Mouse (Mus musculus): ENCODE results near the gene Rfx3. TPM values are rescaled to one million over a fixed set of nuclear protein-coding genes. Genes with fewer than 3 reads are reported as not detected.

Rfx3 gene
- polyA plus RNA-seq, 1 experiment from 2014 or later: 43.1 TPM

- Histone ChIP-seq H3K27me3 (ENCODE audit: control insufficient read depth, insufficient read depth, low read length) (no peaks in the 10 kb centered on the region), H3K4me1 (replicated peaks; ENCODE audit: control insufficient read depth, insufficient read depth, low read length) (no peaks in the 10 kb centered on the region; the same call in 1 of the 2 replicates), H3K9me3 (ENCODE audit: control insufficient read depth, low read length) (no peaks in the 10 kb centered on the region), H3K27ac (ENCODE audit: low read depth, low read length) (peak overlapping the region; percentile 100), H3K4me3 (ENCODE audit: low read depth, low read length) (peak overlapping the region; percentile 93), H3K9ac (ENCODE audit: low read depth, low read length) (peak overlapping the region; percentile 94), H3K4me2 (replicated peaks; ENCODE audit: low read depth, low read length) (peak overlapping the region; percentile 80), H3K36me3 (ENCODE audit: control insufficient read depth, insufficient read depth, low read length) (no peaks in the 10 kb centered on the region)
- ATAC-seq (ENCODE audit: low FRiP score) (no peak), DNase-seq (ENCODE audit: low spot score) (peak; percentile 77)
- 0% methylated on average over 5 of the region's 5 CpGs for WGBS
These were observed 1.2 kb downstream of the Rfx3 start for GRCm38 (mm10) chr19:28009587-28010281.

DNA sequence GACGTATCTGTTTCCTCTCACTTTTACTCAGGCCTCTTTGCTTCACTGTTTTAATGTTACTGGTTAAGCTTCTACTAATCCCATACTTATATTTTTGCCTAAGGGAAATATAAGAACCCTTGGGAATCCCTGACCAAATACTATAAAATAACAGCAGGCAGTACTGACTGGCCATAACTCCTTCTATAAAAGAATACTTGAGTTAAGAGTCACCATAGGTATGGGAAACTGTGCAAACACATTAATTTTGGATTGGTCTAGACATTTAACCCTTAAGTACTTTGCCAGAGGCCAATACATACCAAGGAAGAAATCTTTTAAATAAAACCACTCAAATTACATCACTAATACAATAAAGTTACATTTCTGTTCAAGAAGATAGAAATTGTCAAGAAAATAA, 6.8 kb downstream of the Rfx3 start:
- ATAC-seq (ENCODE audit: low FRiP score) (no peak), DNase-seq (ENCODE audit: low spot score) (no peak)
- Histone ChIP-seq H3K4me1 (replicated peaks; ENCODE audit: control insufficient read depth, insufficient read depth, low read length) (no peaks in the 10 kb centered on the region), H3K9me3 (ENCODE audit: control insufficient read depth, low read length) (no peaks in the 10 kb centered on the region), H3K4me2 (replicated peaks; ENCODE audit: low read depth, low read length) (no peak overlapping the region), H3K4me3 (ENCODE audit: low read depth, low read length) (no peak overlapping the region), H3K27ac (ENCODE audit: low read depth, low read length) (no peak overlapping the region), H3K9ac (ENCODE audit: low read depth, low read length) (no peak overlapping the region), H3K27me3 (ENCODE audit: control insufficient read depth, insufficient read depth, low read length) (no peaks in the 10 kb centered on the region), H3K36me3 (ENCODE audit: control insufficient read depth, insufficient read depth, low read length) (no peaks in the 10 kb centered on the region)
- WGBS: 82% methylated on average over 1 of the region's 1 CpGs

DNA sequence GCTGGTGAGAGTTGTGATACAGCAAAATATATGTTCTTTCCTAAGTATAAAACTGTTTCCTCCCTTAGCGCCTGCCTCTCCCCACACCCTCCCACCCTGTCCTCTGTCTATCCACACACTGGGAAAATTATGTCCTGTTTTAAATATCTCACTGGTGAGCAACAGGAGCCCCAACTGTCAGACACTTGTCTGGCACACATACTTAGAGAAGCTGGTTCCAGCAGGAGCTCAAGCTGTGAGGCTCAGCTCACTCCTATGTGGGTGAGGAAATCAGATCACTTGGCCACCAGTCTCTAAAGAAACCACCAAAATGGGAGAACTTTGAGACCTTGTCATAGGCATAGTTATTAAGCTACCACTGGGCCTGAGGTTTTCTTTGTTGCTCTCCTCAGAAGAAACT, 7.5 kb downstream of the Rfx3 start:
- H3K9me3 ChIP-seq (ENCODE audit: control insufficient read depth, low read length): no peaks in the 10 kb centered on the region
- WGBS: 83% methylated on average over 1 of the region's 1 CpGs
- DNase-seq (ENCODE audit: low spot score) (no peak), ATAC-seq (ENCODE audit: low FRiP score) (no peak)
- H3K9ac ChIP-seq (ENCODE audit: low read depth, low read length): no peak overlapping the region
- H3K27me3 ChIP-seq (ENCODE audit: control insufficient read depth, insufficient read depth, low read length): no peaks in the 10 kb centered on the region
- H3K4me2 ChIP-seq (replicated peaks; ENCODE audit: low read depth, low read length): no peak overlapping the region
- H3K4me1 ChIP-seq (replicated peaks; ENCODE audit: control insufficient read depth, insufficient read depth, low read length): no peaks in the 10 kb centered on the region
- no peaks in the 10 kb centered on the region for H3K36me3 ChIP-seq (ENCODE audit: control insufficient read depth, insufficient read depth, low read length)
- no peak overlapping the region for H3K27ac ChIP-seq (ENCODE audit: low read depth, low read length)
- H3K4me3 ChIP-seq (ENCODE audit: low read depth, low read length): no peak overlapping the region

- H3K9me3 ChIP-seq (ENCODE audit: control insufficient read depth, low read length): no peaks in the 10 kb centered on the region
- no peak overlapping the region for H3K4me3 ChIP-seq (ENCODE audit: low read depth, low read length)
- ATAC-seq (ENCODE audit: low FRiP score) (no peak), DNase-seq (ENCODE audit: low spot score) (no peak)
- H3K9ac ChIP-seq (ENCODE audit: low read depth, low read length): no peak overlapping the region
- no peaks in the 10 kb centered on the region for H3K27me3 ChIP-seq (ENCODE audit: control insufficient read depth, insufficient read depth, low read length)
- no peak overlapping the region for H3K4me2 ChIP-seq (replicated peaks; ENCODE audit: low read depth, low read length)
- no peak overlapping the region for H3K27ac ChIP-seq (ENCODE audit: low read depth, low read length)
- no peaks in the 10 kb centered on the region for H3K36me3 ChIP-seq (ENCODE audit: control insufficient read depth, insufficient read depth, low read length)
- H3K4me1 ChIP-seq (replicated peaks; ENCODE audit: control insufficient read depth, insufficient read depth, low read length): no peaks in the 10 kb centered on the region
- 90% methylated on average over 3 of the region's 3 CpGs for WGBS
These were observed 8.3 kb downstream of the Rfx3 start for GRCm38 (mm10) chr19:28002708-28003107.

DNA sequence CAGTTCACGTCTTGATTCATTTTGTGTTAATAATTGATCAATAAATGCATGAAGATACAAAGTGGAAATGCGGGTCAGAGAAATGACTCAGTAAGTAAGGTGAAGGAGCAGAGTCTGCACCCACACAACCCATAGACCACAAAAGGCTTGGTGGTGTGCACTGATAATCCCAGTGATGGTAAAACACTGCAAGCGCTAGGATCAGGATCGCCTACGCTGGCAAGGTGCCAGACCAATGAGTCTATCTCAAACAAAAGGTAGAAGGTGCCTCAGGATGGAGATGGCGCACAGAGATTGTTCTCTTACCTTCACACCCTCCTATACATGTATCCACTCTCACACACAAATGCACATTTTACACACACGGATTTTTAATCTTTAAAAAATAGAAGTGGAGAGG, 18.2 kb downstream of the Rfx3 start:
- no peaks in the 10 kb centered on the region for H3K4me1 ChIP-seq (replicated peaks; ENCODE audit: control insufficient read depth, insufficient read depth, low read length)
- no peak for ATAC-seq (ENCODE audit: low FRiP score)
- no peaks in the 10 kb centered on the region for H3K36me3 ChIP-seq (ENCODE audit: control insufficient read depth, insufficient read depth, low read length)
- DNase-seq (ENCODE audit: low spot score): no peak
- no peak overlapping the region for H3K4me2 ChIP-seq (replicated peaks; ENCODE audit: low read depth, low read length)
- no peak overlapping the region for H3K9ac ChIP-seq (ENCODE audit: low read depth, low read length)
- no peak overlapping the region for H3K4me3 ChIP-seq (ENCODE audit: low read depth, low read length)
- H3K27me3 ChIP-seq (ENCODE audit: control insufficient read depth, insufficient read depth, low read length): no peaks in the 10 kb centered on the region
- no peaks in the 10 kb centered on the region for H3K9me3 ChIP-seq (ENCODE audit: control insufficient read depth, low read length)
- WGBS: 87% methylated on average over 7 of the region's 7 CpGs
- H3K27ac ChIP-seq (ENCODE audit: low read depth, low read length): no peak overlapping the region

DNA sequence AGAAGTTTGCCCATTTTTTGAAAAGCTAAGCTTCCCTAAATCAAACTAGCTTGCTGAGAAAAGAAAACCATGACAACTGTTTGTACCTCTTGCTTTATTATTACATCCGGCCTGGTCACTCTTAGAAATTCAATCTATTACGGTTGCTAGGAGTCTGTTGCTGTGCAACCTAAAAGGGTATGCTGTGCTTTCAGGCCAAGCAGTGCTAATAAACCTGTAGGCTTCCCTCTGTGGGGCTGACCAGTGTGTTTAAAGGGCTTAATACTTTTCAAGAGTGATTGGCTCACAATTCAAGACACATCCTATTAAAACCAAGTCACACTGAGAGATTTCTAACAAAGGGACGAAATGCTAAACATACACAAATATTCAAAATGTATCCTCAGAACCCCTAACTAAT, 22.2 kb downstream of the Rfx3 start:
- Histone ChIP-seq H3K9ac (ENCODE audit: low read depth, low read length) (no peak overlapping the region), H3K9me3 (ENCODE audit: control insufficient read depth, low read length) (no peaks in the 10 kb centered on the region), H3K4me2 (replicated peaks; ENCODE audit: low read depth, low read length) (no peak overlapping the region), H3K36me3 (ENCODE audit: control insufficient read depth, insufficient read depth, low read length) (no peaks in the 10 kb centered on the region), H3K4me3 (ENCODE audit: low read depth, low read length) (no peak overlapping the region), H3K27me3 (ENCODE audit: control insufficient read depth, insufficient read depth, low read length) (no peaks in the 10 kb centered on the region), H3K27ac (ENCODE audit: low read depth, low read length) (no peak overlapping the region), H3K4me1 (replicated peaks; ENCODE audit: control insufficient read depth, insufficient read depth, low read length) (no peaks in the 10 kb centered on the region)
- peak; percentile 66; the same call in 1 of the 2 replicates for ATAC-seq (ENCODE audit: low FRiP score)
- peak; percentile 60 for DNase-seq (ENCODE audit: low spot score)
- WGBS: 28% methylated on average over 3 of the region's 3 CpGs

- Histone ChIP-seq H3K4me3 (ENCODE audit: low read depth, low read length) (no peak overlapping the region), H3K4me1 (replicated peaks; ENCODE audit: control insufficient read depth, insufficient read depth, low read length) (no peaks in the 10 kb centered on the region), H3K36me3 (ENCODE audit: control insufficient read depth, insufficient read depth, low read length) (no peaks in the 10 kb centered on the region), H3K27ac (ENCODE audit: low read depth, low read length) (no peak overlapping the region), H3K9ac (ENCODE audit: low read depth, low read length) (no peak overlapping the region), H3K27me3 (ENCODE audit: control insufficient read depth, insufficient read depth, low read length) (no peaks in the 10 kb centered on the region), H3K4me2 (replicated peaks; ENCODE audit: low read depth, low read length) (no peak overlapping the region), H3K9me3 (ENCODE audit: control insufficient read depth, low read length) (no peaks in the 10 kb centered on the region)
- ATAC-seq (ENCODE audit: low FRiP score) (no peak), DNase-seq (ENCODE audit: low spot score) (no peak)
- 89% methylated on average over 3 of the region's 3 CpGs for WGBS
These were observed 43.4 kb downstream of the Rfx3 start for GRCm38 (mm10) chr19:27967590-27967989.

DNA sequence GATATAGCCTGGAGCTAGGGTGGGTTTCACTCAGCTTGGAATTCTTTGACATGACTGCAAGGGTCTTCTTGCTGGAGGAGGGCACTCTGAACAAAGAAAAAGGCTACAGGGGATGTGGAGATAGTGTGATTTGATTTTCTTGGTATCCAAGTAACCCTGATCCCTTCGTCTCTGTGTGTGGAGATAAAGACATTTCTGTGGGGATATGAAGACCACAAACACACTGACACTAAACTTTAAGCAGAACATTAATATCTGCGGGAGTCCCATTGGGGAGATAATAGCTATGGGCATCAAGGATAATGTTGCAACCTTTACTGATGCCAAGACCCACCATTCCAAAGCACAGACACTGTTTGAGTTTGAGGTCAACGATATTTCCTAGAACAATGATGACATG, 49.7 kb downstream of the Rfx3 start:
- WGBS: 94% methylated on average over 3 of the region's 3 CpGs
- H3K9me3 ChIP-seq (ENCODE audit: control insufficient read depth, low read length): no peaks in the 10 kb centered on the region
- ATAC-seq (ENCODE audit: low FRiP score) (no peak), DNase-seq (ENCODE audit: low spot score) (no peak)
- H3K4me2 ChIP-seq (replicated peaks; ENCODE audit: low read depth, low read length): no peak overlapping the region
- H3K4me1 ChIP-seq (replicated peaks; ENCODE audit: control insufficient read depth, insufficient read depth, low read length): no peaks in the 10 kb centered on the region
- no peaks in the 10 kb centered on the region for H3K36me3 ChIP-seq (ENCODE audit: control insufficient read depth, insufficient read depth, low read length)
- H3K4me3 ChIP-seq (ENCODE audit: low read depth, low read length): no peak overlapping the region
- no peak overlapping the region for H3K27ac ChIP-seq (ENCODE audit: low read depth, low read length)
- no peak overlapping the region for H3K9ac ChIP-seq (ENCODE audit: low read depth, low read length)
- H3K27me3 ChIP-seq (ENCODE audit: control insufficient read depth, insufficient read depth, low read length): no peaks in the 10 kb centered on the region

GRCm38 (mm10) chr19:27935453-27935852, 75.5 kb downstream of the Rfx3 start:
- no peaks in the 10 kb centered on the region for H3K9me3 ChIP-seq (ENCODE audit: control insufficient read depth, low read length)
- ATAC-seq (ENCODE audit: low FRiP score): no peak
- H3K4me2 ChIP-seq (replicated peaks; ENCODE audit: low read depth, low read length): no peak overlapping the region
- H3K27ac ChIP-seq (ENCODE audit: low read depth, low read length): no peak overlapping the region
- H3K36me3 ChIP-seq (ENCODE audit: control insufficient read depth, insufficient read depth, low read length): no peaks in the 10 kb centered on the region
- H3K27me3 ChIP-seq (ENCODE audit: control insufficient read depth, insufficient read depth, low read length): no peaks in the 10 kb centered on the region
- no peak overlapping the region for H3K4me3 ChIP-seq (ENCODE audit: low read depth, low read length)
- H3K9ac ChIP-seq (ENCODE audit: low read depth, low read length): no peak overlapping the region
- WGBS: 86% methylated on average over 3 of the region's 3 CpGs
- DNase-seq (ENCODE audit: low spot score): no peak
- H3K4me1 ChIP-seq (replicated peaks; ENCODE audit: control insufficient read depth, insufficient read depth, low read length): no peaks in the 10 kb centered on the region

All from hindbrain, embryonic 11.5 days (tissue).